Mouse (Mus musculus): ENCODE data around the gene Ckap4. TPM values are rescaled to one million over a fixed set of nuclear protein-coding genes. Genes with fewer than 3 reads are reported as not detected.
A peak's percentile ranks its signal among the peaks of the same experiment; 100 is the strongest.

Ckap4 gene
- polyA plus RNA-seq, 1 experiment from 2014 or later, result 11.7 TPM

DNA sequence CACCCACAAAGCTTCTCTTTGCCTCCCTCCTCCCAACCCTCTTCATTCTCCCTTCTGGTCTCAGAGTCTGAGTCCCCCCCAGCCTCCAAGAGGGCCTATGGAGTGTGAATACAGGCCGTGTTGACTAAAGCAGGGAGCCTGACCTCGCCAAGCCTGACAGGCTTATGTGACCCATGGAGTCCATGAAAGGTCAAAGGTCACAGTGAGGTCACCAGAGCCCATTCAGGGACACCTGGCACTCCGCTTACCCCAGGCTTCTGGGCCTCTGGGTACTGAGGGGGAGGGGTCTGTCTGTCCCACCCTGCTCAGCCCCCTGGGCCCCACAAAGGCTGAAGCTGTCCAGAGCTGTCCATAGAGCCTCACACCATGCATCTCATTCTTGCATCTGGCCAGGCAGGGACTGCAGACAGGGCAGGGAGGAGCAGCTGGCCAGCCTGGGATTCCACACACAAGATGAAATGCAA, 56.2 kb downstream of the Ckap4 start:
- Histone ChIP-seq H3K36me3 (replicated peaks) (no peaks in the 10 kb centered on the region), H3K27me3 (no peaks in the 10 kb centered on the region), H3K27ac (replicated peaks) (no peak overlapping the region), H3K9ac (no peak overlapping the region), H3K9me3 (replicated peaks) (no peaks in the 10 kb centered on the region), H3K4me1 (replicated peaks) (peaks cover 11% of the 10 kb centered on the region; the same call in 1 of the 2 replicates), H3K4me3 (replicated peaks) (no peak overlapping the region), H3K4me2 (no peak overlapping the region)
- WGBS (ENCODE audit: insufficient replicate concordance), result 27% methylated on average over 3 of the region's 3 CpGs
- peak; percentile 52 for ATAC-seq (ENCODE audit: insufficient read depth)

- H3K4me1 ChIP-seq (replicated peaks), result peaks cover 11% of the 10 kb centered on the region; the same call in 1 of the 2 replicates
- ATAC-seq (ENCODE audit: insufficient read depth), result no peak
- H3K9me3 ChIP-seq (replicated peaks), result no peaks in the 10 kb centered on the region
- H3K36me3 ChIP-seq (replicated peaks), result no peaks in the 10 kb centered on the region
- 49% methylated on average over 4 of the region's 4 CpGs for WGBS (ENCODE audit: insufficient replicate concordance)
- no peak overlapping the region for H3K9ac ChIP-seq
- no peak overlapping the region for H3K4me3 ChIP-seq (replicated peaks)
- H3K4me2 ChIP-seq, result no peak overlapping the region
- no peak overlapping the region for H3K27ac ChIP-seq (replicated peaks)
- H3K27me3 ChIP-seq, result no peaks in the 10 kb centered on the region
These were observed 56.7 kb downstream of the Ckap4 start for GRCm38 (mm10) chr10:84477045-84477612.

Other genes with a start within 250 kb of the Ckap4 start
- gene Nuak1, start 93.5 kb downstream of the Ckap4 start, polyA plus RNA-seq (2015; fragmentation: Nextera tagmentation; extraction: Ambion mirVana), result 0.13 and 0.15 TPM in 2 replicates
- gene Tcp11l2, start 42.6 kb upstream of the Ckap4 start, polyA plus RNA-seq (2015; fragmentation: Nextera tagmentation; extraction: Ambion mirVana), result 59.9 and 67.7 TPM in 2 replicates
- gene Polr3b, start 88.2 kb upstream of the Ckap4 start, polyA plus RNA-seq (2015; fragmentation: Nextera tagmentation; extraction: Ambion mirVana), result 5.4 TPM in 2 replicates
- gene Rfx4, start 222.0 kb upstream of the Ckap4 start, polyA plus RNA-seq (2015; fragmentation: Nextera tagmentation; extraction: Ambion mirVana), result not detected in 2 replicates